Mouse (Mus musculus): ENCODE measurements around the gene Vars2.

Vars2 gene

DNA sequence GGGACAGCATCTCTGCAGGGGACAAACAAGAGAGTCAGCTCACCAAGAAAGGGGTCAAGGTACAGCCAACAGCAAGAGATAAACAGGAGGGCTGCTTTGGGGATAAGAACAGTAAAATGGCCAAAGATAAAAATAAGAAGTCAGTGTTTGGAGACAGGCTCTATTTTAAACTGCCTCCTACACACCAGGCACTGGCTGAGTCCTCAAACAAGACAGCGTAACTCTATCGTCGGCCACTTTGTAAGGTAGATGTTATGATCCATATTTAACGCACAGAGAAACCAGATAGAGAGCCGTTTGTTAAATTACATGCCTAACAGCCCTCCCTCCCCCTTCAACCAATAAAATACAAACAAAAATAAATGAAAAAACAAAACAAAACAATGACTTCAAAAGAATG is 26.5 kb upstream of the Vars2 start:
- DNase-seq (ENCODE audit: low spot score in 2 of 2), result no peak

DNA sequence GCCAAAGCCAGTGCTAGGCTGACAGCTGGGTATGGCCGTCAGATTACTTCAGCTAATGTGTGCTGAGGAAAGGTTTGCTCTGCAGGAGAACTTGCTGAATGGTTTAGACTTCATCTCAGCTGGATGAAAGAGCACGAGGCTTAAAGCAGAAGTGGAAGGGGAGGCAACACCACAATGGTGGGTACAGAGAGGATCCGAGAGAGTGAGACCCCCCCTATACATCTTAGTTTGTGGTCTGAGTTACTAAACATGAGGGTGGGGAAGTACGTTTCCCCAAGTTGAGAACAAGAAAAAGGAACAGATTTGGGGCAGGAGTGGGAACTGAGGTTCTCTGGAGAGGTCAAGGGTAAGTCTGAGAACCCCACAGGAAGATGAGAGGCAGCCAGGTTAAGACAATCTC is 25.0 kb upstream of the Vars2 start:
- DNase-seq (ENCODE audit: low spot score in 2 of 2), result no peak

DNA sequence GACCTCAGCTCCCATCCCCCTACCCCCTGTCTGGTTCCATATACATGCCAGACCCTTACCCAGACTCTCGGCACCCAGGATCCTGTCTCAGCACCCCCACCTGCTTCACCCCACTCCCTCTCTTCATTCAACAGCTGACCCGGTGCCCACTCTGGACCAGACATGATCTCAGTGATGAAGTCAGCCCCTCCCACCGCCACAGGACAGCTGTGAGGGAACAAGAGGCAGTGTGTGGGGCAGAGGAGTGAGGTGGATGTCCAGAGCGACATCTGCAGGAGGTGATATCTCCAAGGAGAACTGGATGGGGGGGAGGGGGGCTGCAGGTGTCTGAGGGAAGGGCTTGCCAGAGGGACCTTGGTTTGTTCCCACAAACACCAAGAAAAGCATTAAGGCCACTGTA is 24.4 kb upstream of the Vars2 start:
- no peak for DNase-seq (ENCODE audit: low spot score in 2 of 2)

DNA sequence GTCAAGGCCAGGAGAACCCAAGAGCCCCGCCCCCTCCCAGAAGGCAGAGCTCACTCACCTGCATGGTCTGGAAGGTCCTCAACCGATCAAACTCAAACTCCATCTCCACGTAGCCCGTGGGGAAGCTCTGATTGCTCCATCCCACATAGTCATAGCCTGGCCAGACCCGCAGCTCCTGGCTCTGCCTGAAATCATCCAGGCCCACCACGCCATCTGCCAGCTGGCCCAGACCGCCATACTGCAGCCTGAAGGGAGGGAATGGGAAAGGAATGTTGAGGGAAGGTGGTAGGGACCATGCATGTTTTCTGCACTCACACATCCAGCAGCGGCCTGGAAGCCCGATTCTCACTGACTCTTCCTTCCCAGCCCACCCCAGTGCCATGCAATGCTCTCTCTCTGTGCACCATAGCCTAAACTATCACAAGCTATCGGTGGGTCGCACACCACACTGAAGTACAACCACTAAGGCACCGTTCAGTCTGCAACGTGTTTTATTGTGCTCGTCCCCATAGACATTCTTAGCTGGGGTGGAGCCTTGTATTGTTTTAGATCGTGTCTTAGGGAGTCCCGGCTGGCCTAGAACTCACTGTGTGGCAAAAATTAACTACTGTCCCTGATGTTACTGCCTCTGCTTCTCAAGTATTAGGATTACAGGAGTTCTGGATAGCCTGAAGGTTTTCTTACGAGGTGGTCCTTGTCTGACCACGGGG is 22.7 kb upstream of the Vars2 start:
- no peak for DNase-seq (ENCODE audit: low spot score in 2 of 2)

DNA sequence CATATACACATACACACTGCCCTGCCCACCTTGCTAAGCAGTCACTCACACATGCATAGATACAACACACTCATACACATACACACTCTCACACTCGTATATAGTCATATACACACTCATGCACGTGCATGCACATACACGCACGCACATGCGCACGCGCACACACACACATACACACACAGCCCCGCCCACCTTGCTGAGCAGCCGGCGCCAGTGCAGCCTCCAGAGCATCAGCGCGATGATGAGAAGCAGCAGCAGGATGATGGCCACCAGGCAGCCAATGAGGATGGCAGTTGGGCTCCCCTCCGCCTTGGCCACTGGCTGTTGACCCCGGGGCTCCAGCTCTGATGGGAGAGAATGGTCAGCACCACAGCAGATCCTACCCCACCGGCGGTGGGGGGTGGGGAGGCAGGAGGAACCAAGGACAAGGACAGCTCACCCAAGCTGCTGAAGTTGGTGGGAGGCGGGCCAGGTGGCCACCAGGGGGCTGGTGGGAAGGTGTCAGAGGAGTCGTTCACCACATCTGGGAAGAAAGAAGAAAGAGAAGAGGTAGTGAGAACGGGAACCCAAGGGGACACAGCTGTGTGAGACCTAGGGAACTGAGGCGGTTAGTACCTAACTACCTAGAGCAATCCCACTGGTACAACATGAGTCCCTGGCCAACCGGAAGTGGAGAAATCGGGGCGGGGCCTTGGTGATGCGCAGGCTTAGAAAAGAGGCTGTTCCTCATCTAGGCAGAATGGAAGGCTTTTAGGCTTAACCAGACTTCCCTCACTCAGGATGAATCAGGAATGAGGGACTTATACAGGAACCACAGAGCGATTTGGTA is 21.2 kb upstream of the Vars2 start:
- no peak for DNase-seq (ENCODE audit: low spot score in 2 of 2)

DNA sequence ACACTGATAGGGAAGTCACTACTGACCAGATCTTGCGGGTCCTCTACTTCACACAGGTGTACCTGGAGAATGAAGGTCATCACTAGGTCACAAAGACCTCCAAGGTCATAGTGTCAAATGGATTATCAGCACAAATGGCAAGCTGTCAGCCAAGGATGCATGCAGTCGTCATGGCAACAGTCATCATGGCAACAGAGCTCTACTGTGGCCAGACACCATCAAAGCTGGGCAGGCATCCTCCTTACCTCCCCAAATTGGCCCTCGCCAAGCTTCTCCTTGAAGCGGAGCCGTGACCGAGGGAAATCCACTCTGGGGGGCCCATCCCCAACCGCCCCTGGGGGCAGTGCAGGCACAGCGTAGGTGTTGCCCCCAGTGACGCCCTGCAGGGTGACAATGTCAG is 17.7 kb upstream of the Vars2 start:
- DNase-seq (ENCODE audit: low spot score in 2 of 2), result no peak

DNA sequence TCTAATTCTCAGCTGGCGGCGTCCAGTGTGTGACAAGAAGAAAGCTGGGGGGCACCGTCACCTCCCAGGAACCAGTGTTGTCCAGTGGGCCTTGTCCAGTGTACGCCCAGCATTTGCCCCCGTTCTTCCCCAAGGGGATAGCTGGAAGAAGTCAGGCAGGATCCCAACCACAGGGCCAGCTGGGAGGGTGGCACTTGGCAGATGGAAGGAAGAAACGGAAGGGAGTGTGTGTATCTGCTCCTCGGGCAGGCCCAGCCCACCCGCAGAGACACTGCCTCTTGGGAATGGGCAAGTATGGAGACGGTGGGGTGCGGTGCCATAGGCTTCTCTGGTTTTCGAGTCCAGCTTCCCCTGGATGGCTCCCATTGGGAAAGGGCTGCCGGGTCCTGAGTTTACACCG is 14.6 kb upstream of the Vars2 start:
- no peak for DNase-seq (ENCODE audit: low spot score in 2 of 2)

DNA sequence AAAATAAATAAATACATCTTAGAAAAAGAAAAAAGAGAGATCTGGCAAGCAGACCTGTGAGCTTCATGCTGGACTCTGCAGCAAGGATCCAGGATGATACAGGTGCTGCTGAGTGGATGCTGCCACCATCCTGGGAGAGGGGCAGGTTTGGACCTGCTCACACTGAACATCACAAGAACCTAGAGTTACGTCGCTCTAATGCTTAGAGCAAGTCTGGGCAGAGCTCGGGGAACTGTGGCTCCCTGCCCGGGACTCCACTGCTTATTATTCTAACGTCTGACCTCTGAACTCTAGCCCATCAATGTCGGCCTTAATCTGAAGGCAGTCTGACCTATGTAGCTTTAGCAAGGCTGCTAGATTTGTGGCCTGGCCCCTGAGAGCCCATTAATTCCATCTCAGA is 13.2 kb upstream of the Vars2 start:
- no peak for DNase-seq (ENCODE audit: low spot score in 2 of 2)

DNA sequence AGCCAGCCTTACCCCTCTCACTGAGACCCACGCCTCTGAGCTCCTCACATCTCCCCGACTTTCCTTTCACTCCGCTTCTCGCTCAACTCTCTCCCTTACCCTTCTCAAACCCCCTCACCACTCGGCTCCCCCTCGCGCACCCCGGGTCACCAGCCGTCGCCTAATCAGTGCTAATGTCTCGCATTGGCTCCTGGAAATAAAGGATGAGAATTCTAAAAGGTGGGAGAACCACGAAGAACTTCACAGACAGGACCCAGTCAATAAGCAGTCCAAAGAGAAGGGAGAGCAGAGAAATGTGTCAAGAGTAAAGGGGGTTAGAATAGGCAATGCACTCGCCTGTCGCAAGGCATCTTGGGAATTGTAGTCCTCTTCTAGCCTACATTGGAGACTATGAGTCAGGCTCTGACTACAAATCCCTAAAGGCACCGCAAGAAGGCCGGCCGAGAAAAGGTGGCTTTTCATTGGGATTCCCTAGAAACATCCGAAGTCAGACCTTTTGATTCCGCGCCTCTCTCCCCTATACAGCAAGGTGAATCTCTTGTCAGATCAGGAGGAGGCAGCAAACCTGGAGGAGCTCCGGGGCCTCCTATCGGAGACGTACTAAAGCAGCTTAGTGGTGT is 6.1 kb upstream of the Vars2 start, which contains the start of gene Gtf2h4:
Gene Gtf2h4 (minus strand): TSS at position 324 of the 620 bp plus-strand sequence.
- peak; percentile 64 to 84 for DNase-seq (ENCODE audit: low spot score in 2 of 2)

DNA sequence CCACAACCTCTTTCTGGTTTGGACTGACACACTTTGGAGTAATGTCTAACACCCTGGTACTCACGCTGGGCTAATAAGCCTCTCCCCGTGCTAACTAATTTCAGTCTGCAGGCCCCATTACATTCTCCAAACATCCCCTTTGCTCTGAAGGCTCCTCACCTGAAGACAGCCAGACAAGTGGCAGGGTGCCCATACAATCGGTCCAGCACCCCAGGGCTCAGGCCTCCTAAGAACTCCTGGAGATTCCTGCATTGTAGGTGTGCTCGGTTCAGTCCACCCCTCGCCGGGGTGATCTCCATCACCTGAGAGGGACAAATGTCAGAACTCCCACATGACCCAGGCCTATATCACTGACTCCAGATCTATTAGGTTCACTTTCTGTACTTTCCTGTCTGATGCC is 5.1 kb upstream of the Vars2 start:
- no peak for DNase-seq (ENCODE audit: low spot score in 2 of 2)

DNA sequence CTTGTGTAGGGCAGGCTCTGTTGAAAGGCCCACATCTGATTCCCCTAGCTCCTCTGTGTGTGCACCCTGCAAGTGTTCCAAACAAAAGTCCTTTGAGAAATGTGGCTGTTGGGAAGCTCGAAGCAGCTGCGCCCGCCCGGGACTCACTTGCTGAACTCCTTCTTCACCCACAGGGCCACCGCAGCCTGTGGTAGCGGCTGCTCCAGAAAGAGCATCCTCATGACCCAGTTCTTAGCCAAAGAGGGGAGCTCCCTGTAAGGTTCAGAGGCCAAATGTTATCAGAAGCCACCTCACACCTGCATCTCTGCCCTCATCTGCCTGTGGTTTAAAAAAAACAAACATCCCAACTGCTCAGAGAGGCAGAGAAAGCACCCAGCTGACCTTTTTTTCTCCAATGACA is 4.5 kb upstream of the Vars2 start:
- no peak for DNase-seq (ENCODE audit: low spot score in 2 of 2)

DNA sequence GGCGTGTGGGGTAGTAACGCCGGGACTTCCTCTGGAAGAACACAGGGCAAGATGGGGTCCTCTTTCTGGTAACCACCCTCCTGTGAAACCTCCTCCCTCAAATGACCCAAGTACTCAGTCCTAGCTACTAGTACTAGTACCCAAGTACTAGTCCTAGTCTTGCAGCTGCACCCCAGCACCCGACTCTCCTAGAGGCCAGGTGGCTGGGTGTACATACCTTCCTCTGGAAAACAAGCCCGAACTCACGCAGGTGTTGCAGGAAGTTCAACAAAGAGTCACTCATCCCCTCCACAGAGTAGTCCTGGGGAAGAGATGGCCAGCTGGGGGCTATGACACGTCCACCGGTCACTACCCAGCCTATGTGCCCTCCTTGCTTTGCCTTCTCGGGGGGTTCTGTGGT is 2.3 kb upstream of the Vars2 start:
- DNase-seq (ENCODE audit: low spot score in 2 of 2), result no peak

DNA sequence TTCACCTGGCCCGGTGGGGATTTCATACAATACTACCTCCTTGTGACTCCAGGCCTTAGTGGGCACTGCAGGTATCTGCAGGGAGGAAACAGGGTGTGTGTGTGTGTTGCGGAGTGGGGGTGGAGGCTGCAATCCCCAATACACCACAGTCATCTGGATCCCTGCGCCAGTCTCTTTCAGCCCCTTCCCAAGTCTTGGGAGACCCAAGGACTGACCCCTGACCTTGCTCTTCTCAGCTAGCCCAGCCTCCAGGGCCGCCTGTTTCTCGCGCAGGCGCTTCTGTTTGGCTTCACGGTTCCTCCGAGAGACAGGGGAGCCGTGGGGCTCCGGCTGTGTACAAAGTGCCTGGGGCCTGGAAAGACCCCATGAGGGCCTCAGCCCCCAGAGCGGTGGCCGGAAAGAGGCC is 538 bp downstream of the Vars2 start:
- DNase-seq (ENCODE audit: low spot score in 2 of 2), result peak in 1 of 2 experiments; percentile 38

DNA sequence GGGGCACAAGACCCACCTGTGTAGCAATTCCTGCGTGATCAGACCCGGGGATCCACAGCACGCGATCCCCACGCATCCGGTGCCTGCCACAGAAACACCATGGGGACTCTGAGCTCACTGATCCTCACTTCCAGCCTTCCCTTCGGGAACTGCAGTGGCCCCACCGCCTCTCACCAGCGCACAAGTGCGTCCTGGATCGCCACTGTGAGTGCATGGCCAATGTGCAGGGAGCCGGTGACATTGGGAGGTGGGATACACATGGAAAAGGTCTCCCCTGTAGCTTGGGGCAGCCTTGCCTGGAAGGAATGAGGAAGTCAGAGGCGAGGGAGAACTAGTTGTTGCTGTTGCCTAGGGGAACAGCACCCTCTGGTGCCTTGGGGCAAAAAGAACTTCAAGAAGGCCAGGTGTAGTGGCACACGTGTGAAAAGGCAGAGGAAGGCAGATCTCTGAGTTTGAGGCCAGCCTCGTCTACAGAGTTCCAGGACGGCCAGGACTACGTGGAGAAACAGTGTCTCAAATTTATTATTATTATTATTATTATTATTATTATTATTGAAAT is 1.4 kb downstream of the Vars2 start:
- DNase-seq (ENCODE audit: low spot score in 2 of 2), result no peak

DNA sequence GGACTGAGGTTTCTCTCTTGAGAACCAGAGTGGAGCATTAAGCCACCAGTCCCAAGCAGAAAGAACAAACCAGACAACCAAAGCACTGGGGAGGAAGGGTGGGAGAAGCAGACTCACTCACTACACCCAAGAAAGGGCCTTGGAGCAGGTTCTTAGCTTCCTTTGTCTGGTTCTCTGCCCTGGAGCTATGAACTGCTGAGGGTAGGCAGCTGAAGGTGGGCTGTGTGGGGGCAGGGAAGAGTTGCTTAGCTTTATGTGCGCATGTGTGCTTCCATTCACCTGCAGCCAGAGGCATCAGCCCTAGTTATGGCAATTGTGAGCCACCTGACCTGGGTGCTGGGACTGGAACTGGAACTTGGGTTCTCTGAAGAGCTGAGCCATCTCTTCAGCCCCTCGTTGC is 14.3 kb downstream of the Vars2 start:
- no peak for DNase-seq (ENCODE audit: low spot score in 2 of 2)

DNA sequence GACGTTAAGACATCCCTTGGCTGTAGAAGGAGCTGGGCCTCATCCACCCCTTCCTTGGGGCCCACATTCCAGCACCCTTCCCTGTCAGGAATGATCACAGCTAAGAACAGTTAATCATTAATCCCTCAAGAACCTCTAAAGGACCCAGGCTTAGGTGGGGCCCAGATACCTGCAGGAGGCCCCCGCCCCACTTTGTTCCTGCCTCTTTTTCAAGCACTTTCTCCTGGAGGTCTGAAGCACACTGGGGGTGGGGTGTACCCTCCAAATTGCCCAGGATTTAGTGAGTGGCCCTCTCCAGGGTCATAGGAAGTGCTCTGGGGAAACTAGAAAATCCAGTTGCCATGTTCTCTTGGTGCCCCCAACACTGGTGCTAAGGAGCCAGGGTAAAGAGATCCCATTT is 18.0 kb downstream of the Vars2 start:
- no peak for DNase-seq (ENCODE audit: low spot score in 2 of 2)

DNA sequence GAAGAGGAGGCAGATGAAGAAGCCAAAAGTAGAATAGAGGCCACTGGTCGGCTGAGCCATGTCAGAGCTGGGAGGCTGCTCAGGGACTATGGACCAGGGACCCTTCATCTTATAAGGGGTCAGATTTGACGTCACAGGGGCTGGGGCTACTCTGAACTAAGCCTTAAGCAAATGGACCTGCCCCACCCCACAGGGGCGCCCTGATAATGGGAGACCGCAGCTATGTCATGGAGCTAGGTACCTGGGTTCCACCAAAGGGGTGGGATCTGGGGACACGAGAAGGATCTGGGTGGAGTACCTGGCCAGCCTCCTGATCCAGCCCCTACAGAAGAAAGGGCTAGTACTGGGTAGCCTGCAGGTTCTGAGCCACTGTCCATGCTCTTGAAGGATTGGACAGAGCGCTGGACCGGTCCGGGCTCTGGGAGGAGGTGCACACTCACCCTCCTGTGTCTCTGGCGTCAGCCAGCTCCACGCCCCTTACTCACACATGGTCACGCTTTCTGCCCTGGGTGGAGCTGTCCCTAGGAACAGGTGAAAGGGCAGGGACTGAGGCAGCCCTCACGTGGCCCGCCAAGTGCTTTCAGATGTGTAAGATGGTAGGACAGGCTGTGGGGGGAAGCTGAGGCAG is 23.7 kb downstream of the Vars2 start, which contains the start of gene Mucl3:
Gene Mucl3 (minus strand): TSS at position 87 of the 628 bp plus-strand sequence.
- DNase-seq (ENCODE audit: low spot score in 2 of 2), result no peak

DNA sequence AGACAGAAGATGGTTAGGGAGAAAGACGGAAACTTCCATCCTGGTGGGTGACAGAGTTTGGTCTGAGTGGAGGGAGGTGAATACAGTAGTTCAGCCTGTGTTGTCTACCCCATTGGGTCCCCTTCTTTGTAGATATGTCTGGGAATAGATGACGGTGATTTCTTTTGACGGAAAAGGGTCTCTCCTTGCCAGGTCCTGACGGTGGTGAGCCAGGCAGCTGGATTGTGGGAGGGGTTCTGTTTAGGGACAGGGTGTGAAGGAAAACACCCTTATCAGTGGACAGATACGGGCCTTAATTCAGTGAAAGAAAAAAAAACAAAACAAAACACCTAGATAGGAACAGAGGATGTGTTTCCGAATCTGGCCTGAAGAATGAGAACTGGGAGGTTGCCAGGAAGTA is 28.0 kb downstream of the Vars2 start:
- DNase-seq (ENCODE audit: low spot score in 2 of 2), result no peak

DNA sequence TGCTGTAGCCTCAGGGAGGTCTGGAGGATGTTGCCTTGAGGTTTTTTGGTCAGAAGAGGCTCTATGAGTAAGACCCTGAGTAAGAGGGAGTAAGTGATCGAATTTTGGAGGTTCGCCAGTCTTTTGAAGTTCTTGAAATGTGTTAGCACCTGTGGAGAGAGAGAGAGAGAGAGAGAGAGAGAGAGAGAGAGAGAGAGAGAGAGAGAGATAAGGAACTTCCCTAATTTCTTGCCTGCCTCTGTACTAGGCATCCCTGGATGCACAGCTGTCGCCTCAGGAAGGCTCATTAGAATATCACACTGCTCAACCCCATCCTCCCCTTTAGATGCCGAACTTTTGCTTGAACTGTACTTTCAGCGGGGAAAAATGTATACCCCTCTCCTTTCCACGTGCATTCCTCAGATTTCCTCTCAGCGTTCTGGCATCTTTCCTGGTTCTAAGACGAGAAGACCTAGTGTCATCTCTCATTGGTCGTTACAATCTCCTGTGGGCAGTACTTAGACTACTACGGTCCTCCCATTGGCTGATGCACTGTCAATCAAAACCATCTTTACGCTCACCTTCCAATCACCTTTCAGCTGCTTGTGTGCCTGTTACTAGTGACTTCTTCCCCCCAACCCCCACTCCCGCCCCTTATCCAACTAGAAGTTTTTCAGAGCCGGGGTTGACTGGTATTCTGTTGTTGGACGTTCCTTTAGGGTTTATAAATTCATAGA is 28.8 kb downstream of the Vars2 start:
- peak in 1 of 2 experiments; percentile 70 for DNase-seq (ENCODE audit: low spot score in 2 of 2)

DNA sequence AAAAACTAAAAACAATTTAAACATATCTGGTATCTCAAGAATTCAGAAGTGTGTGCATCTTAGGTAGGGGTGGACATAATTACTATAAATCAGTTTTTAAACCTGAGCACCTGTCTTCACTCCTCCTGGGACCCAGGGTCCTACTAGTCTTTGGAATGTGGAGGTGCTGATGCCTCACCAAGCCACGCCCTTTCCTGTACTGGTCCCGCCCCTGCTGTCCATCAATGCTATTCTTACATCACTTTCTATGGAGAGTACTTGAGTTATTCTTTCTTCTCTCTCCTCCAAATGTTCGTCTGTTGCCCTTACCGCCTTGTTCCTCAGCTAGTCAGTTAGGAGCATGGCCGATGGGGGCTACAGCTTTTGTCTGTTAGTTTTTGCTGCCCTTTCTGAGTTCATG is 31.0 kb downstream of the Vars2 start:
- DNase-seq (ENCODE audit: low spot score in 2 of 2), result no peak

DNA sequence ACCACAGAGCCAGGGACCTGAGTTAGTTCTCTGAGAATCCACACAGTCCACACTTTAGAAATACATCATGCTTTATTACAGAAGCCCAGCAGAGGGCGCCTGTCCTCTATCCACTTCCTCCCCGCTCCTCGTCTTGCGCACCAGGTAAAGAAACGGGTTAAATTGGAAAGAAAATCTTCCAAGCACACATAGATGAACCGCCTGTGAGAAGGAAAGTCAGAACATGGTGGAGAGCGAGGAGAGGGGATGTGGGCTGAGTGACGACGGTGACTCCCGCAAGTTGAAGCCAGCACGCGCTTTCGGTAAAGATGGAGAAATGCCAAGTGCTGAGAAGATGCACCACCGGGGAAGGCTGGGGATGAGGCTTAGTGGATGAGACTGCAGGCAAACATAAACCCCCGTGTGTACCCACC is 31.7 kb downstream of the Vars2 start:
- DNase-seq (ENCODE audit: low spot score in 2 of 2), result peak; percentile 52 to 77

Measured in cerebellum, postnatal 4 days (tissue).